Mouse (Mus musculus) testis, adult 2 months (tissue): ENCODE results near the gene Stk10.

Experiments used
- CTCF ChIP-seq: fragments of 200-500 bp; IDR thresholded peaks from 2 replicates; pipeline ENCODE4 v1.5.1; 2012; ENCODE audit warnings: low read depth, mild to moderate bottlenecking, inconsistent platforms, low read length, moderate library complexity; ENCODE audit not compliant: control insufficient read depth, insufficient read depth, insufficient replicate concordance
- POLR2A ChIP-seq: fragments of 200-500 bp; IDR thresholded peaks from 2 replicates; pipeline ENCODE4 v1.6.1; 2012; ENCODE audit warnings: low read depth, mild to moderate bottlenecking, inconsistent platforms, low read length, moderate library complexity; ENCODE audit not compliant: control insufficient read depth

GRCm38 (mm10) chr11:32565088-32565487, 32.0 kb downstream of the Stk10 start:
- no peak for TF ChIP-seq CTCF
- TF ChIP-seq POLR2A, result no peak
